Mouse (Mus musculus) WW6 (cell line): Measurements from ENCODE around the gene Trappc3.
A peak's percentile ranks its signal among the peaks of the same experiment; 100 is the strongest.

Source experiments
- DNase-seq: peaks from one replicate; pipeline ENCODE4 v3.0.0-alpha.2; 2013; ENCODE audit warnings: low read depth, low spot score

Trappc3 gene

GRCm38 (mm10) chr4:126278961-126279360 is 16.8 kb downstream of the Trappc3 start:
- DNase-seq = no peak

DNA sequence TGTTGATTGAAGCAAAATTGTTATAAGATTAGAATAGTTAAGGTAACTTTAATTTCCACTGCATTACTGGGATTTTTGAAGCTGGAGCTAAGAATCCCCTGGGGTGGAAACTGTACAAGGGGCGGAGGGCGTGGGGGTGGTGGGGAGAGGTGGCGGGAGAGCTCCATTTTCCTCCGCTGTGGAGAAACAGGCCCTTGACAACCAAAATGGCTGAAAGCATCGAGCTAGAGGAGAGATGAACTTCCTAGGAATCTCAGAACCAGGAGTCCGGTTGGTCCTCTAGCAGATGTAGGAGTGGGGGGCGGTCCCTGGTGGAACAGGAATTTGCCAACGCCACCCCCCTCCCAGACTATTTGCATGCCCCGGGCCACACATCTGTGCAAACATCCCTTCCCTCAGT is 19.6 kb downstream of the Trappc3 start:
- DNase-seq = no peak

DNA sequence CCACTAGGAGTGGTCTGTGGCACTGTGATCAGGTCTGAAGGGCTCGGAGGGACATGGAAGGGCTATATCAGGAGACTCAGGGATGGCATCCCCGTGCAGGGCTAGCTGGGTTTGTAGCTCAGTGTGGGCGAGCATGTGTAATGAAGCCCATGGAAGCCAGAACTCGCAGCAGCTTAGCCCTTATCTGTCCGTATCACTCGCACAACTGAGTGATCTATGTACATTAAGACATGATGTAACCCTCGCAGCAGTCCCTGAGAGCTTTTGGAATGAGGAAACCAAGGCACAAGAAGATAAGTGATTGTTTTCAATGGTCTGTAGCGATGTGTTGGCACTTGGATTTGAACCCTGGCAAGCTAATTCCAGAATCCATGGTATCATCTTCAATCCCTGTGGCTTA is 21.5 kb downstream of the Trappc3 start:
- DNase-seq = no peak

DNA sequence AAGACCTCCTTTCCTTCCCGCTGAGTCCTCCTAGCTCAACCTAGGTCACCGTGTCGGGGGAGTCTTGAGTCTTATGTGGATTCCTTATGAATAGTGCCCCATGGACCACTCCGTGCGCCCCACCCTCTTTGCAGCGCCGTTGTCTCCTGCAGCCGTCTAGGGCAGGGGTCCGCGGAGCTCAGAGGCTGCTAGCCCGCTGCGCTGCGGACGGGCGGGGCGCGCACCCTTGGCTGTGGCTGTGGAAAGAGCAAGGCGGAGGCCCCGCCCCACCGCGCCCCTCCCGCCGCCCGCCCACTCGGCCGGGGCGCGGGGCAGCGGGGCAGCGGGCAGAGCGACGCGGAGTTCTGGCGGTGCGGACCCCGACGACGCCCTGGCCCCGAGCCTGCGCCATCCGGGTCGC is 24.4 kb downstream of the Trappc3 start, which contains the start of gene Col8a2:
Col8a2 (plus strand) TSS at position 302 of the 400 bp plus-strand sequence.
- DNase-seq = no peak

- DNase-seq = no peak
Measured at GRCm38 (mm10) chr4:126287302-126287995, 25.3 kb downstream of the Trappc3 start.

DNA sequence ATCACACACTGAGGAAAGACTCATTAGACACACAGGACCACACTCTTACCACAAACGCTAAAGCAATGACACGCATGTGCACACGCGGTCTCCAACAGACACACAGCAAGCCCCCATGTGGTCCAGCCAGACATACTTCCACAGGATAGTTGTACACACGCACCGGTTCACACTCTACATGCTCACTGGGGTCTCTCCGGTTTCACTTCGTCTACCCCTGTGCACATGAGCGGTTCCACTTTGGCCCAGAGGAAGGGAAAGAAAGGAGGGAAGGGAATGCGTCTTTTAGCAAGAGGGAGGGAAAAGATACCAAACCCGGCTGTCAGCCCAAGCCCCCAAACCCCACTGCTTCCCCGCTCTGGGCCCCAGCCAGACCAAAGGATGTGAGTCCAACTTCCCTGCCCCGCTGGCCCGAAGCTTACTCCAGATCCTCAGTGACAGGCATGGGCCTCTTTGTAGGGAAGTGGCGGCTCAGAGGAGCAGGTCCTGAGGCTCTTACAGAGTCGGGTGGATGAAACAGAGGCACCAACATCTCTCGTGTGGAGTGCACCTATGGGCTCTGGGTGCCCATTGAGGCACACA is 26.1 kb downstream of the Trappc3 start:
- no peak for DNase-seq

DNA sequence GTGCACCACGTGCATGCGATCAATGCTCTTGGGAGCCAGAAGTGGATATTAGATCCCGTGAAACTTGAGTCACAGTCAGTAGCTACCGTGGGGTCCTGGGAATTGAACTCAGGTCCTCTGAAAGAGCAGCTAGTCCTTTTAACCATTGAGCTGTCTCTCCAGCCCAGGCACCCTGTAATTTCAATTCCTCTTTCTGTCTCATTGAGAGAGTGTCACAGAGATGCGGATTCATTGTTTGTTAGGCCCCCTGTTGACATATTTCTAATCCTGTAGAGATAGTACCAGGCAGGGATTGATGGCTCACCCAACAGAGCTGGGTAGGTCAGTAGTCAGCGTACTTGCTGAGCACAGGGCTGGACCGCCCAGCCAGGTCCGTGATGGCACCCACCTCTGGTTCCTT is 28.2 kb downstream of the Trappc3 start:
- DNase-seq = no peak

- DNase-seq = no peak
Measured at GRCm38 (mm10) chr4:126291196-126291595, 29.1 kb downstream of the Trappc3 start.

DNA sequence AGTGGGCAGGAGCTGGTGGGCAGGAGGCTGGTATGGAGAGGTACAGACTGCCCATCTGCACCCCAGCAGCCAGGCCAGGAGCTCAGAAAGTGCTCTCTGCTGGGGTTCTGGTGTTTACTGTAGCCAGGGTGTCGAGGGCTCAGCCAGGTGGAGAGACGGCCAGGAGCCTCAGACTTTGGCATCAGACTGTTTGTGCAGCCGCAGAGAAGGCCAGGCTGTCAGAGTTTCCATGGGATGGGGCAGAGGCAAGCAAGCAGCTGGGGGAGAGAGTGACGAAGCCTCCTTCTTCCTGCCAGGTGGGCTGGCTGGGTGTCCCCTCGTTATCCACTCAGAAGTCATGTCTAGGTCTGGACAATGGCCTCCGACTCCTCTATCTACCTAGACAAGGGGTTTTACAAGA is 33.0 kb downstream of the Trappc3 start:
- no peak for DNase-seq

DNA sequence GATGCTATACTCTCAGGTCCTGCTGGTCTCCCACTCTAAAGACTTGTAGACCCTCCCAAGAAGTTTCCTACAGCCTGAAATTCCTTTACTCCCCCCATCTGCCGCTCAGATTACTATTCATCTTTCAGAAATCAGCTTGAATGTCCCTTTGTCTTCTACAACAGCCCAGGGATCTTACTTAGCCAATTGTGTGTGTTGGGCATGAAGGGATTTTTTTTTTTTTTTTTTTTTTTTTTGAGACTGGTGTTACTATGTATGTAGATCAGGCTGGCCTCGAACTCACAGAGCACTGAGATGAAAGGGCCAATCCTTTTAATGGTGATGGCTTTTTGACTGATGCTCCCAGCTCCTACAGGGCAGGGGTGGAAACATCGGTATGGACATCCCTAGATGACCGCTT is 33.8 kb downstream of the Trappc3 start:
- no peak for DNase-seq

DNA sequence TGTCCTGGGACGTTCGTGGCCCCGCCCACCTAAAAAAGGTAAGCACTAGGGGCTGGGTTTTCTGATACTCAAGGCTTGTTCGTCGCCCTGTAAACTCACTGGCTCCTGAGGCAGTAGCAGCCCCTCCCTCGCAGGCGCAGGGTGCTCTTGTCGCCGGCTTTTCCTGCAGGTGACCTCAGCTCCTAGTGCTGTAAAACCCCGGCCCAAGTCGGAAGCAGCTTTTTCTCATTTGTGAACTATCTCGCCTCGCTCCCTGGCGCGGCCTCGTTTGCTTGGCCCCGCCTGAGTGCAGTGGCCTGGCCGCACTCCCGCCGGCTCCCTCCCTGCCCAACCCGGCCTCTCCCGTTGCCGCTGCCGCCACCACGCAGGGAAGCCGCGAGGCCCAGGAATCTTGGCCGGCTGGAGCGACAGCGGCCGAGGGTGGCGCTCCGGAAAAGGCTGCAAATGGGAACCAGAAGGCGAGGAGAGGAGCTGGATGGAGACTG is 34.5 kb downstream of the Trappc3 start:
- DNase-seq = no peak

GRCm38 (mm10) chr4:126300916-126301583 is 38.9 kb downstream of the Trappc3 start:
- no peak for DNase-seq

- no peak for DNase-seq
Measured at GRCm38 (mm10) chr4:126301584-126302309, 39.6 kb downstream of the Trappc3 start.

DNA sequence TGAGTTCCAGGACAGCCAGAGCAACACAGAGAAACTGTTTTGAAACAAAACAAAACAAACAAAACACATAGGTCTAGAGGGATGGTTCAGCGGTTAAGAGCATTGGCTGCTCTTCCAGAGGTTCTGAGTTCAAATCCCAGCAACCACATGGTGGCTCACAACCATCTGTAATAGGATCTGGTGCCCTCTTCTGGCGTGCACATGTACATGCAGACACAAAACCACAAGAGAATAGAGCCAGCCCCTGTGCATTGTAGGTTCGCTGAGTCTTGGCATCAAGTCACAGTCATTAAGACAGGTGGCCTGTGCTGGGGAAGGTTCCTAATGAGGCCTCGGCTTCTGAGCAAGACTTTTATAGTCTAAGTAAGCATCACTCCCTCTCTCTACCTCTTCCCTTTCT is 41.8 kb downstream of the Trappc3 start:
- no peak for DNase-seq

DNA sequence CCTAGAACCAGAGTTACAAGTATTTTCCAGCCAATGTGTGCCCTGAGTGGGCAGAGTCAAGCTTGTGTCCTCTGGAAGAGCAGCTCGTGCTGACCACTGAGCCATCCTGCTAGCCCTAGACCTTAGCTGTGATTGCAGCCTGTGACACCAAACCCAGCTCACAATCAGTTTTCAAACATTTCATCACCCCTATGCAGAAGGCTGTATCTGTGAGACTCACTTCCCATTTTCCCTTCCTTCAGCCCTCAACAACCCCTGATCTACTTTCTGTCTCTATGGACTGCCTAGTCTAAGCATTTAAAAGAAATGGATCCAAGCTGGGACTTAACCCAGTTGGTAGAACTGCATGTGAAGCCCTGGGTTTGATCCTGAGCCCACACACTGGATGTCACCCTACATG is 43.3 kb downstream of the Trappc3 start:
- DNase-seq = no peak

GRCm38 (mm10) chr4:126306058-126306457 is 43.9 kb downstream of the Trappc3 start:
- DNase-seq = no peak

DNA sequence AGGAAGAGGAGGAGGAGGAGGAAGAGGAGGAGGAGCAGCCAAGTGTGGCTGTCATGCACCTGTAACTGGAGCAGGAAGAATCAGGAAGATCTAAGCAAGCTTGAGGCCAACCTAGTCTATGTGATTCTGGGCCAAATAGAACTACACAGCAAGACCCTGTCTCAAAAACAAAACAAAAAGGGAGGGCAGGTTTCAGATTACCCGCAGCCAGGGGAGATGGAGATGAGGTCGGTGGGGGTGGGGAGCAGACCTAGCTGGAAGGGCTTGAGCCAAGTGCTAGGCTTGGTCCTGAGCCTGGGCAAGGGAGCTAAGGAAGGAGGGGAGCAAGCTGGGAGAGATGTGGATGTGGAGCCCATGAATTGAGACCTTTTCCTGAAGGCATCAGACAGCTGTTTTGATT is 44.7 kb downstream of the Trappc3 start:
- DNase-seq = no peak

GRCm38 (mm10) chr4:126309211-126309921 is 47.2 kb downstream of the Trappc3 start:
- no peak for DNase-seq

DNA sequence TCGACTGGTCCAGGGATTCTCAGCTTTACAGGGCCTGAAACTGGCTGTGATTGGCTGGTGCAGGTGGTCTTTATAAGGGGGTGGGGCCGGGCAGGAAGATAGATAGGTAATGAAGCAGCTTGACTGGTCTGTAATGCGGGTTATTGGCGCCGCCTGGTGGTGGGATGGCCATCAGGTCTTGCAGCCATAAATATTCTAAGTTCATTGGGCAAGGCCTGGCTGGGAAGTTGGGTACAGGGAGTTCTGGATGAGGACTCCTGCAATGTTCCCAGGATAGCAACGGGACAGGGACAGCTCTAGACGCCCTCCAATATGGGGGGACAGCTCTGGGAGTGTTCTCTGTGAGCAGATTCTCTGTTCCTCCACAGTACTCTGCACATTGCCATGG is 47.8 kb downstream of the Trappc3 start:
- peak; percentile 85 for DNase-seq

DNA sequence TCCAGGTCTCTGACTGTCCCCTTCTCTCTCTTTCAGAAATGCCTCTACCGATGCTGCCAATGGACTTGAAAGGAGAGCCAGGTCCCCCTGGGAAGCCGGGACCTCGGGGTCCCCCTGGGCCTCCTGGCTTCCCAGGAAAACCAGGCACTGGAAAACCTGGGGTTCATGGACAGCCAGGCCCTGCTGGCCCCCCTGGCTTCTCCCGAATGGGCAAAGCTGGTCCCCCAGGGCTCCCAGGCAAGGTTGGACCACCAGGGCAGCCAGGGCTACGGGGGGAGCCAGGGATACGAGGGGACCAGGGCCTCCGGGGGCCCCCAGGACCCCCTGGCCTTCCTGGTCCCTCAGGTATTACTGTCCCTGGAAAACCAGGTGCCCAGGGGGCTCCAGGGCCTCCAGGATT is 48.2 kb downstream of the Trappc3 start:
- DNase-seq = no peak

DNA sequence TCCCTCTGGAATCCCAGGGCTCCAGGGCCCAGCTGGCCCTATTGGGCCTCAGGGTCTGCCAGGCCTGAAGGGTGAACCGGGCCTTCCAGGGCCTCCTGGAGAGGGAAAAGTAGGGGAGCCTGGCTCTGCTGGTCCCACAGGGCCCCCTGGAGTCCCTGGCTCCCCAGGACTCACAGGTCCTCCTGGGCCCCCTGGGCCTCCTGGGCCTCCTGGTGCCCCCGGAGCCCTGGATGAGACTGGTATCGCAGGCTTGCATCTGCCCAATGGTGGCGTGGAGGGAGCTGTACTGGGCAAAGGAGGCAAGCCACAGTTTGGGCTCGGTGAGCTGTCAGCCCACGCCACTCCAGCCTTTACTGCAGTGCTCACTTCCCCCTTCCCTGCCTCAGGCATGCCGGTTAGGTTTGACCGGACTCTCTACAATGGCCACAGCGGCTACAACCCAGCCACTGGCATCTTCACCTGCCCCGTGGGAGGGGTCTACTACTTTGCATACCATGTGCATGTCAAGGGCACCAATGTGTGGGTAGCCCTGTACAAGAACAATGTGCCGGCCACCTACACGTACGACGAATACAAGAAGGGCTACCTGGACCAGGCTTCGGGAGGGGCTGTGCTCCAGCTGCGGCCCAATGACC is 49.6 kb downstream of the Trappc3 start:
- no peak for DNase-seq
